Mouse (Mus musculus) inflammation-experienced regulatory T-cells, adult 6 months (primary cell): Measurements from ENCODE around the gene Slc39a1. TPM values are rescaled to one million over a fixed set of nuclear protein-coding genes. Genes with fewer than 3 reads are reported as not detected.

Source experiments
- polyA plus RNA-seq, 3 experiments: library from polyadenylated mRNA; unstranded; fragments of 100-300 nt; shearing (Covaris generic); gene quantifications; one replicate each; pipeline ENCODE4 v1.2.1; 2017

Gene Slc39a1
- polyA plus RNA-seq, 3 experiments from 2014 or later, result 35.0 to 72.7 (median 59.5) TPM

Other genes with a start within 250 kb of the Slc39a1 start
- gene Hax1, start 249.4 kb upstream of the Slc39a1 start, polyA plus RNA-seq, result 10 to 100 TPM; 59.6 to 87.0 (median 74.0) TPM
- 100 to 1,000 TPM; 323 to 414 (median 404) TPM for gene 4933434E20Rik, start 196.5 kb upstream of the Slc39a1 start, polyA plus RNA-seq
- gene Ubap2l, start 195.5 kb upstream of the Slc39a1 start, polyA plus RNA-seq, result 100 to 1,000 TPM; 204 to 305 (median 225) TPM
- 100 to 1,000 TPM; 843 to 975 (median 918) TPM for gene Tpm3, start 175.5 kb upstream of the Slc39a1 start, polyA plus RNA-seq
- gene Nup210l, start 144.0 kb upstream of the Slc39a1 start, polyA plus RNA-seq, result under 1 TPM; 0.18 to 0.51 (median 0.49) TPM
- gene Rps27, start 34.5 kb upstream of the Slc39a1 start, polyA plus RNA-seq, result 1,000 to 10,000 TPM; 3,921 to 9,955 (median 8,802) TPM
- gene Rab13, start 34.5 kb upstream of the Slc39a1 start, polyA plus RNA-seq, result under 1 TPM in 2 of 3 experiments, not detected in 1; 0.58 to 0.94 TPM
- 10 to 100 TPM; 61.4 to 73.4 (median 68.5) TPM for gene Jtb, start 16.6 kb upstream of the Slc39a1 start, polyA plus RNA-seq
- not detected for gene Creb3l4, start 4.7 kb upstream of the Slc39a1 start, polyA plus RNA-seq
- 10 to 100 TPM; 35.6 to 48.0 (median 37.0) TPM for gene Crtc2, start 6.0 kb downstream of the Slc39a1 start, polyA plus RNA-seq
- gene Dennd4b, start 17.0 kb downstream of the Slc39a1 start, polyA plus RNA-seq, result 10 to 100 TPM; 19.6 to 25.8 (median 24.2) TPM
- gene Gatad2b, start 45.0 kb downstream of the Slc39a1 start, polyA plus RNA-seq, result 10 to 100 TPM; 14.9 to 34.0 (median 28.3) TPM
- under 1 TPM in 1 of 3 experiments, not detected in 2; 0.31 TPM for gene Slc27a3, start 141.8 kb downstream of the Slc39a1 start, polyA plus RNA-seq
- 10 to 100 TPM; 15.6 to 18.0 (median 17.6) TPM for gene Ints3, start 185.4 kb downstream of the Slc39a1 start, polyA plus RNA-seq
- gene Npr1, start 217.7 kb downstream of the Slc39a1 start, polyA plus RNA-seq, result not detected
- gene Ilf2, start 228.0 kb downstream of the Slc39a1 start, polyA plus RNA-seq, result 100 to 1,000 TPM; 107 to 118 (median 118) TPM
- gene Snapin, start 242.9 kb downstream of the Slc39a1 start, polyA plus RNA-seq, result 10 to 100 TPM; 53.6 to 73.0 (median 71.1) TPM